Mouse (Mus musculus) heart, embryonic 13.5 days (tissue): ENCODE results near the gene Rem1. TPM values are rescaled to one million over a fixed set of nuclear protein-coding genes. Genes with fewer than 3 reads are reported as not detected.

Source experiments
- ATAC-seq: fragments of 200-750 bp; cut with Nextera tagmentation; 2 replicates; pipeline ENCODE4 v1.8.0; 2017; ENCODE audit warnings: moderate TSS enrichment; ENCODE audit not compliant: insufficient number of reproducible peaks, low FRiP score, low TSS enrichment; ENCODE audit errors: extremely low read depth
- H3K27ac ChIP-seq: fragments of 300-500 bp; sonication (generic); replicated peaks from 2 replicates; pipeline ENCODE4 v1.5.1; 2015; ENCODE audit warnings: moderate library complexity, mild to moderate bottlenecking, inconsistent platforms
- H3K27me3 ChIP-seq: fragments of 300-500 bp; sonication (generic); replicated peaks from 2 replicates; pipeline ENCODE4 v1.6.1; 2015; ENCODE audit warnings: mild to moderate bottlenecking, inconsistent platforms
- H3K36me3 ChIP-seq: fragments of 300-500 bp; sonication (generic); 2 replicates; pipeline ENCODE4 v1.6.1; 2015; ENCODE audit warnings: mild to moderate bottlenecking, inconsistent platforms
- H3K4me1 ChIP-seq: fragments of 300-500 bp; sonication (generic); 2 replicates; pipeline ENCODE4 v1.6.1; 2015; ENCODE audit warnings: inconsistent platforms
- H3K4me2 ChIP-seq: fragments of 300-500 bp; sonication (generic); 2 replicates; pipeline ENCODE4 v1.6.1; 2015; ENCODE audit warnings: inconsistent platforms, mild to moderate bottlenecking, moderate library complexity
- H3K4me3 ChIP-seq: fragments of 300-500 bp; sonication (generic); 2 replicates; pipeline ENCODE4 v1.5.1; 2015; ENCODE audit warnings: moderate library complexity, mild to moderate bottlenecking, inconsistent platforms
- H3K9ac ChIP-seq: fragments of 300-500 bp; sonication (generic); 2 replicates; pipeline ENCODE4 v1.6.1; 2015; ENCODE audit warnings: inconsistent platforms, mild to moderate bottlenecking, moderate library complexity
- H3K9me3 ChIP-seq: fragments of 300-500 bp; sonication (generic); 2 replicates; pipeline ENCODE4 v1.6.1; 2016; ENCODE audit warnings: inconsistent platforms
- WGBS: fragments of 180-500 bp; shearing (Covaris S2); methylation state at CpG from one replicate; pipeline ENCODE4 v1.1.7; 2015; ENCODE audit warnings: mixed read lengths; 5-methylcytosine and 5-hydroxymethylcytosine counted together
- polyA plus RNA-seq: library from polyadenylated mRNA; unstranded; fragments of >200 nt; fragmentation: Nextera tagmentation; extraction: Ambion mirVana; gene quantifications from 2 replicates; pipeline ENCODE4 v1.2.1, GENCODE M21; 2015

The Rem1 gene
- polyA plus RNA-seq, 1 experiment from 2014 or later, result 10.5 TPM

DNA sequence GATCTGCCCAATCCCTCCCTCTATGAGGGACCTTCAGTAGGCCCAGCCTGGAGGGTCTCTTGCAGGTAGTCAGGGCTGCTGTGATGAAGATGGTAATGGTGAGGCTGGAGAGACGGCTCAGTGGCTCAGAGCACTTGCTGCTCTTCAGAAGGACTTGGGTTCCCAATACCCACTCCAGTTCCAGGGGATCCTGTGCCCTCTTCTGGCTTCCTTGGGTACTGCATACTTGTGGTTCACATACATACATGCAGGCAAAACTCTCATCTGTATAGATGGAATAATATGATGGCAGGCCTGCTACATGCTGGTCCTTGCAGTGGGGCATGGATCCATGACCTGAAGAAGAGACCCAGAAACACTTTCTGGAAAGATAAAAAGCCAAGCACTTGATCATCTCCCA is 18.0 kb upstream of the Rem1 start:
- H3K4me3 ChIP-seq, result no peak overlapping the region
- H3K9me3 ChIP-seq, result no peaks in the 10 kb centered on the region
- no peak overlapping the region for H3K27ac ChIP-seq
- no peaks in the 10 kb centered on the region for H3K36me3 ChIP-seq
- no peak overlapping the region for H3K4me2 ChIP-seq
- no peak overlapping the region for H3K9ac ChIP-seq
- ATAC-seq, result no peak
- no peaks in the 10 kb centered on the region for H3K27me3 ChIP-seq
- WGBS, result 67% methylated on average over 1 of the region's 1 CpGs
- no peaks in the 10 kb centered on the region for H3K4me1 ChIP-seq

- no peaks in the 10 kb centered on the region for H3K4me1 ChIP-seq
- no peaks in the 10 kb centered on the region for H3K36me3 ChIP-seq
- H3K27me3 ChIP-seq, result no peaks in the 10 kb centered on the region
- H3K9me3 ChIP-seq, result no peaks in the 10 kb centered on the region
- no peak overlapping the region for H3K4me3 ChIP-seq
- no peak for ATAC-seq
- H3K4me2 ChIP-seq, result no peak overlapping the region
- H3K27ac ChIP-seq, result no peak overlapping the region
- WGBS, result 45% methylated on average over 7 of the region's 8 CpGs
- H3K9ac ChIP-seq, result no peak overlapping the region
These were observed 14.6 kb upstream of the Rem1 start for GRCm38 (mm10) chr2:152612193-152612592.

GRCm38 (mm10) chr2:152615563-152615962 is 11.2 kb upstream of the Rem1 start:
- Histone ChIP-seq H3K27me3 (no peaks in the 10 kb centered on the region), H3K4me3 (no peak overlapping the region), H3K4me2 (no peak overlapping the region), H3K36me3 (no peaks in the 10 kb centered on the region), H3K9me3 (no peaks in the 10 kb centered on the region), H3K9ac (no peak overlapping the region), H3K27ac (no peak overlapping the region), H3K4me1 (no peaks in the 10 kb centered on the region)
- WGBS, result 7% methylated on average over 7 of the region's 7 CpGs
- no peak for ATAC-seq

DNA sequence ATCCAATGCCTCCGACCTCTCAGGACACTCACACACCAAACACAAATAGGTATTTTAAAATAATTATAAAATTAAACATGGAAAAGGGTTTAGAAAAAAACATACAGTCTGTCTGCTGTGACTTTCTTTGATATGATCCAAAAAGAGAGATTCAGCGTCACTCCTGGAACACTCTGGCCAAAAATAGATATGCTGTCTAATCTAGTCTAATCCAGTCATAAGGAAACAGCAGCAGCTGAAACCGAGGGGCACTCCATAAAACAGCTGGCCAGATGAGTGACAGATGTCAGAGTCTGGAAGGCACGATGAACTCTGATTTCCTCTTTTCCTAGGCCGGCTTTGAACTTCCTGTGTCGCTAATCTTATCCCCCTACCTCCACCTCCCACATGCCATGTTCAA is 10.3 kb upstream of the Rem1 start:
- no peak for ATAC-seq
- no peak overlapping the region for H3K4me2 ChIP-seq
- no peak overlapping the region for H3K4me3 ChIP-seq
- H3K4me1 ChIP-seq, result no peaks in the 10 kb centered on the region
- H3K9ac ChIP-seq, result no peak overlapping the region
- WGBS, result 44% methylated on average over 6 of the region's 6 CpGs
- H3K9me3 ChIP-seq, result no peaks in the 10 kb centered on the region
- no peaks in the 10 kb centered on the region for H3K36me3 ChIP-seq
- no peaks in the 10 kb centered on the region for H3K27me3 ChIP-seq
- H3K27ac ChIP-seq, result no peak overlapping the region

GRCm38 (mm10) chr2:152617374-152617773 is 9.4 kb upstream of the Rem1 start:
- no peaks in the 10 kb centered on the region for H3K9me3 ChIP-seq
- no peaks in the 10 kb centered on the region for H3K4me1 ChIP-seq
- no peaks in the 10 kb centered on the region for H3K36me3 ChIP-seq
- H3K27me3 ChIP-seq, result no peaks in the 10 kb centered on the region
- no peak overlapping the region for H3K27ac ChIP-seq
- 57% methylated on average over 5 of the region's 5 CpGs for WGBS
- H3K9ac ChIP-seq, result no peak overlapping the region
- no peak overlapping the region for H3K4me2 ChIP-seq
- H3K4me3 ChIP-seq, result no peak overlapping the region
- no peak for ATAC-seq

GRCm38 (mm10) chr2:152620367-152621134 is 6.2 kb upstream of the Rem1 start:
- ATAC-seq, result no peak
- Histone ChIP-seq H3K36me3 (no peaks in the 10 kb centered on the region), H3K27me3 (peaks cover 4% of the 10 kb centered on the region), H3K9me3 (no peaks in the 10 kb centered on the region), H3K27ac (no peak overlapping the region), H3K4me3 (no peak overlapping the region), H3K4me1 (no peaks in the 10 kb centered on the region), H3K4me2 (no peak overlapping the region), H3K9ac (no peak overlapping the region)
- 58% methylated on average over 9 of the region's 9 CpGs for WGBS

GRCm38 (mm10) chr2:152622151-152622550 is 4.6 kb upstream of the Rem1 start:
- H3K9ac ChIP-seq, result no peak overlapping the region

DNA sequence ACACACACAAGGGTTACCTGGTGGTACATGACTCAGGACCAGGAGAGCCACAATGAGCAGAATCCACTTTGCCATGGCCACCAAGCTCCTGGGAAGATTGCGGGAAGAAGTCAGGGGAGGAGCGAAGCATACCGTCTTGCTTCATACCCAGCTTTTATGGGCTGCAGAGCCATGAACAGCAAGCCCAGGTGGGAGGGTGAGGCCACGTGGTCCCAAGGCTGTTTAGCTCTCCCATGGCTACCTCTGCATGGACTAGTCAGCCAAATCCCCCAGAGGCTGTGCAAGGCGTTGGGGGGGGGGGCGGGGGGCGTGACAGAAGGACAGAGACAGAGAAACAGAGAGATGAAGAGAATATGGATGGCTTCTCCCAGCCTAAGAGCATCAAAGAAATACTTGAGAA is 3.8 kb upstream of the Rem1 start, which contains the start of gene Defb25:
Gene Defb25, minus strand, starts transcription at position 101 of the 400 bp plus-strand sequence.
- Histone ChIP-seq H3K9me3 (no peaks in the 10 kb centered on the region), H3K27ac (no peak within 1 kb of the TSS), H3K4me1 (peaks cover 20% of the 10 kb centered on the region), H3K27me3 (peaks cover 28% of the 10 kb centered on the region), H3K9ac (no peak within 1 kb of the TSS), H3K4me3 (no peak within 1 kb of the TSS), H3K4me2 (no peak within 1 kb of the TSS), H3K36me3 (no peaks in the 10 kb centered on the region)
- WGBS, result 75% methylated on average over 7 of the region's 7 CpGs
- no peak for ATAC-seq

More at GRCm38 (mm10) chr2:152622151-152622550, 4.6 kb upstream of the Rem1 start:
- no peak overlapping the region for H3K27ac ChIP-seq
- no peak overlapping the region for H3K4me2 ChIP-seq
- H3K4me3 ChIP-seq, result no peak overlapping the region
- ATAC-seq, result no peak
- no peaks in the 10 kb centered on the region for H3K36me3 ChIP-seq
- 78% methylated on average over 13 of the region's 13 CpGs for WGBS
- no peaks in the 10 kb centered on the region for H3K9me3 ChIP-seq
- peaks cover 20% of the 10 kb centered on the region for H3K27me3 ChIP-seq
- H3K4me1 ChIP-seq, result peaks cover 12% of the 10 kb centered on the region

GRCm38 (mm10) chr2:152624566-152624965 is 2.2 kb upstream of the Rem1 start:
- Histone ChIP-seq H3K4me3 (no peak overlapping the region), H3K4me1 (peaks cover 29% of the 10 kb centered on the region), H3K9me3 (no peaks in the 10 kb centered on the region), H3K27ac (no peak overlapping the region), H3K9ac (no peak overlapping the region), H3K27me3 (peaks cover 45% of the 10 kb centered on the region), H3K36me3 (no peaks in the 10 kb centered on the region), H3K4me2 (no peak overlapping the region)
- WGBS, result 79% methylated on average over 2 of the region's 2 CpGs
- ATAC-seq, result no peak

- Histone ChIP-seq H3K4me1 (peaks cover 33% of the 10 kb centered on the region), H3K9me3 (no peaks in the 10 kb centered on the region), H3K36me3 (no peaks in the 10 kb centered on the region), H3K4me2 (no peak overlapping the region), H3K9ac (no peak overlapping the region), H3K4me3 (no peak overlapping the region), H3K27me3 (peaks cover 46% of the 10 kb centered on the region), H3K27ac (no peak overlapping the region)
- ATAC-seq, result no peak
- WGBS, result 12% methylated on average over 1 of the region's 1 CpGs
These were observed 1.5 kb upstream of the Rem1 start for GRCm38 (mm10) chr2:152625256-152625655.

DNA sequence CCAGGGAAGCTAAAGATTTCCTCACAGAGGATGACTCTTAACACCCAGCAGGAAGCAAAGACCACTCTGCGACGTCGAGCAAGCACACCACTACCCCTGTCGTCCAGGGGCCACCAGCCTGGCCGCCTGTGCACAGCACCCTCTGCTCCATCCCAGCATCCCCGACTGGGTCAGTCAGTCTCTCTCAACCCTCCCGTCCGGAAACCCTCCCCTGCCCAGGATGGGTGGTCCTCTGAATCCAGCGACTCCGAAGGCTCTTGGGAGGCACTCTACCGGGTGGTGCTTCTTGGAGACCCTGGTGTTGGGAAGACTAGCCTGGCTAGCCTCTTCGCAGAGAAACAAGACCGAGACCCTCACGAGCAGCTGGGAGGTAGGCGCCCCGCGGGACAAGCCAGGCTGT is 1.3 kb downstream of the Rem1 start:
- no peaks in the 10 kb centered on the region for H3K36me3 ChIP-seq
- H3K9ac ChIP-seq, result peak overlapping the region; percentile 84
- no peak for ATAC-seq
- H3K4me2 ChIP-seq, result peak overlapping the region; percentile 91
- no peaks in the 10 kb centered on the region for H3K9me3 ChIP-seq
- H3K4me3 ChIP-seq, result peak overlapping the region; percentile 66
- no peak overlapping the region for H3K27ac ChIP-seq
- peaks cover 43% of the 10 kb centered on the region for H3K4me1 ChIP-seq
- peaks cover 46% of the 10 kb centered on the region for H3K27me3 ChIP-seq
- WGBS, result 43% methylated on average over 17 of the region's 17 CpGs

- Histone ChIP-seq H3K9me3 (no peaks in the 10 kb centered on the region), H3K9ac (0 out of 2 replicates have a peak overlapping the region, but pooled peaks have one; percentile 7), H3K4me1 (peaks cover 54% of the 10 kb centered on the region), H3K27me3 (peaks cover 46% of the 10 kb centered on the region), H3K4me2 (peak overlapping the region; percentile 91), H3K36me3 (peaks cover under 1% of the 10 kb centered on the region; the same call in 1 of the 2 replicates), H3K4me3 (peak overlapping the region; percentile 66; the same call in 1 of the 2 replicates), H3K27ac (no peak overlapping the region)
- ATAC-seq, result no peak
- WGBS, result 53% methylated on average over 3 of the region's 3 CpGs
These were observed 2.5 kb downstream of the Rem1 start for GRCm38 (mm10) chr2:152629239-152629638.
